ENCODE assay signal across 11 mouse cellular contexts in genomic region chr1:133084708-133085416, GRCm38 (mm10). TPM values are rescaled to one million over a fixed set of nuclear protein-coding genes. Genes with fewer than 3 reads are reported as not detected.
DNase-seq lines count a peak whose midpoint lies in the region; ATAC-seq and TF ChIP-seq lines count a peak whose summit lies in the region.
"Had no signal": no experiment of that assay in that cellular context is flagged by ENCODE, and none has a peak within 500 bp of the region (broad histone marks: within the 10 kb centered on the region; RNA-seq: fewer than 3 reads in every experiment).

No protein-coding gene starts in this region.

- H3K9ac ChIP-seq in heart, embryonic 12.5 days, result no peak overlapping the region
- no peak overlapping the region for H3K9ac ChIP-seq in heart, embryonic 14.5 days (ENCODE audit: low read length)
- H3K9ac ChIP-seq in liver, postnatal 0 days (replicated peaks), result peak overlapping the region; percentile 35
- H3K9ac ChIP-seq: lung, embryonic 15.5 days had no signal

- H3K4me1 ChIP-seq in heart, embryonic 12.5 days (replicated peaks), result peaks cover 35% of the 10 kb centered on the region
- H3K4me1 ChIP-seq in heart, embryonic 14.5 days (ENCODE audit: control insufficient read depth in 2 of 2, insufficient read depth in 2 of 2, low read length in 2 of 2), result peaks cover 19 to 34% of the 10 kb centered on the region in 2 experiments
- H3K4me1 ChIP-seq in liver, postnatal 0 days (ENCODE audit: insufficient read depth), result peaks cover 22% of the 10 kb centered on the region

- H3K36me3 ChIP-seq in heart, embryonic 12.5 days, result peaks cover 60% of the 10 kb centered on the region
- peaks cover 74% of the 10 kb centered on the region for H3K36me3 ChIP-seq in heart, embryonic 14.5 days (ENCODE audit: control insufficient read depth, insufficient read depth, low read length)
- H3K36me3 ChIP-seq in liver, postnatal 0 days (replicated peaks; ENCODE audit: insufficient read depth, low read length), result no peaks in the 10 kb centered on the region
- H3K36me3 ChIP-seq: lung, embryonic 15.5 days had no signal

- H3K4me3 ChIP-seq in heart, embryonic 12.5 days, result no peak overlapping the region
- H3K4me3 ChIP-seq in heart, embryonic 14.5 days (ENCODE audit: control insufficient read depth in 1 of 2, insufficient read depth in 1 of 2, low read depth in 1 of 2, low read length in 2 of 2), result no peak overlapping the region
- H3K4me3 ChIP-seq in liver, postnatal 0 days (ENCODE audit: low read depth, low read length), result no peak overlapping the region
- H3K4me3 ChIP-seq: lung, embryonic 15.5 days had no signal

- H3K27ac ChIP-seq in heart, embryonic 12.5 days (ENCODE audit: poor library complexity, severe bottlenecking), result peak overlapping the region; percentile 80; the same call in 1 of the 2 replicates
- peak overlapping the region in 1 of 2 experiments; percentile 76; a peak in 2 of 4 replicates for H3K27ac ChIP-seq in heart, embryonic 14.5 days (replicated peaks in 1 of 2; ENCODE audit: control insufficient read depth in 1 of 2, insufficient read depth in 1 of 2, low read depth in 2 of 2, low read length in 2 of 2)
- peak overlapping the region; percentile 87 for H3K27ac ChIP-seq in liver, postnatal 0 days (ENCODE audit: low read depth)

- no peak for TF ChIP-seq CTCF in liver, postnatal 0 days (IDR thresholded peaks at IDR 0.05; ENCODE audit: low read depth)

- TF ChIP-seq EP300 in liver, postnatal 0 days (IDR thresholded peaks at IDR 0.05; ENCODE audit: low read depth), result no peak

- no peak; the same call in 1 of the 2 replicates for ATAC-seq in heart, embryonic 12.5 days (ENCODE audit: insufficient number of reproducible peaks, low FRiP score)
- no peak for ATAC-seq in heart, embryonic 14.5 days (ENCODE audit: insufficient number of reproducible peaks, insufficient read depth, low FRiP score, low read depth)
- ATAC-seq in liver, postnatal 0 days, result 0 out of 2 replicates have a peak, but pooled peaks have one; percentile 4
- no peak for ATAC-seq in megakaryocyte, adult 5-6 weeks (ENCODE audit: poor library complexity, severe bottlenecking)

- no peak for DNase-seq in heart, postnatal 36 days
- DNase-seq in B cell, adult 2 months, result peak; percentile 58 to 64
- peak; percentile 50 for DNase-seq in liver, postnatal 0 days
- DNase-seq in left cerebral cortex, adult 11 months (ENCODE audit: low spot score), result no peak
- DNase-seq in left cerebral cortex, adult 8-10 months (ENCODE audit: low spot score in 2 of 2), result no peak
- DNase-seq: cerebellum, adult 18-20 months had no signal

- no peaks in the 10 kb centered on the region for H3K27me3 ChIP-seq in heart, embryonic 12.5 days (replicated peaks)
- no peaks in the 10 kb centered on the region for H3K27me3 ChIP-seq in heart, embryonic 14.5 days (ENCODE audit: control insufficient read depth, insufficient read depth, low read length)
- H3K27me3 ChIP-seq in liver, postnatal 0 days (ENCODE audit: insufficient read depth, low read length), result no peaks in the 10 kb centered on the region
- H3K27me3 ChIP-seq: lung, embryonic 15.5 days had no signal

- no peak overlapping the region; the same call in 1 of the 2 replicates for H3K4me2 ChIP-seq in heart, embryonic 12.5 days
- H3K4me2 ChIP-seq in heart, embryonic 14.5 days (ENCODE audit: low read length), result peak overlapping the region; percentile 51; the same call in 1 of the 2 replicates
- peak overlapping the region; percentile 57 for H3K4me2 ChIP-seq in liver, postnatal 0 days (ENCODE audit: low read depth, low read length)
- H3K4me2 ChIP-seq: lung, embryonic 15.5 days; midbrain, embryonic 11.5 days had no signal

- H3K9me3 ChIP-seq in heart, embryonic 12.5 days (replicated peaks), result no peaks in the 10 kb centered on the region
- H3K9me3 ChIP-seq in heart, embryonic 14.5 days (ENCODE audit: control insufficient read depth, low read length), result no peaks in the 10 kb centered on the region
- no peaks in the 10 kb centered on the region for H3K9me3 ChIP-seq in liver, postnatal 0 days (ENCODE audit: low read length)
- H3K9me3 ChIP-seq: lung, embryonic 15.5 days had no signal

- 74% methylated on average over 14 of the region's 14 CpGs for whole genome bisulfite sequencing in heart, embryonic 12.5 days
- WGBS in heart, embryonic 14.5 days, result 73% methylated on average over 14 of the region's 14 CpGs
- 60% methylated on average over 14 of the region's 14 CpGs for WGBS in liver, postnatal 0 days (ENCODE audit: insufficient replicate concordance)

- intact Hi-C loops in heart, postnatal 36 days (cut with DNase I), result no loop called here

RNA-seq across cellular contexts. Expression of gene Pik3c2b, which starts 39.4 kb away (rescaled TPM):
- polyA plus RNA-seq in heart, embryonic 12.5 days (2016; fragmentation: Nextera tagmentation; extraction: Ambion mirVana), result 11.5 and 11.7 TPM in 2 replicates
- 10 to 100 TPM; 17.9 to 20.4 TPM for total RNA-seq in heart, postnatal 36 days (2021)
- polyA plus RNA-seq in heart, embryonic 14.5 days (2014; fragmentation: Nextera tagmentation; extraction: Ambion mirVana), result 11.4 and 12.8 TPM in 2 replicates
- polyA plus RNA-seq in liver, postnatal 0 days (2015; fragmentation: Nextera tagmentation; extraction: Ambion mirVana), result 0.83 and 1.00 TPM in 2 replicates
- 0.67 and 1.1 TPM in 2 replicates for total RNA-seq in megakaryocyte, adult 5-6 weeks (2015)
- total RNA-seq in megakaryocyte, adult 5-6 weeks (2017), result 0.48 and 0.98 TPM in 2 replicates
- total RNA-seq in left cerebral cortex, adult 8-10 months (2022), result 10 to 100 TPM; 19.4 to 22.5 (median 21.3) TPM

RNA-seq across cellular contexts. Expression of gene Ppp1r15b, which starts 46.1 kb away (rescaled TPM):
- 42.3 and 46.2 TPM in 2 replicates for polyA plus RNA-seq in heart, embryonic 12.5 days (2016; fragmentation: Nextera tagmentation; extraction: Ambion mirVana)
- total RNA-seq in heart, postnatal 36 days (2021), result 10 to 100 TPM; 24.1 to 26.0 TPM
- 24.5 and 24.6 TPM in 2 replicates for polyA plus RNA-seq in heart, embryonic 14.5 days (2014; fragmentation: Nextera tagmentation; extraction: Ambion mirVana)
- polyA plus RNA-seq in liver, postnatal 0 days (2015; fragmentation: Nextera tagmentation; extraction: Ambion mirVana), result 24.3 and 27.0 TPM in 2 replicates
- 68.0 and 75.8 TPM in 2 replicates for total RNA-seq in megakaryocyte, adult 5-6 weeks (2015)
- 124 and 135 TPM in 2 replicates for total RNA-seq in megakaryocyte, adult 5-6 weeks (2017)
- 10 to 100 TPM; 41.0 to 43.6 (median 42.0) TPM for total RNA-seq in left cerebral cortex, adult 8-10 months (2022)

RNA-seq across cellular contexts. Expression of gene Mdm4, which starts 54.5 kb away (rescaled TPM):
- polyA plus RNA-seq in heart, embryonic 12.5 days (2016; fragmentation: Nextera tagmentation; extraction: Ambion mirVana), result 31.3 and 35.5 TPM in 2 replicates
- total RNA-seq in heart, postnatal 36 days (2021), result 10 to 100 TPM; 25.3 to 29.9 TPM
- 34.7 and 38.2 TPM in 2 replicates for polyA plus RNA-seq in heart, embryonic 14.5 days (2014; fragmentation: Nextera tagmentation; extraction: Ambion mirVana)
- 5.8 and 9.0 TPM in 2 replicates for polyA plus RNA-seq in liver, postnatal 0 days (2015; fragmentation: Nextera tagmentation; extraction: Ambion mirVana)
- 66.6 and 69.0 TPM in 2 replicates for total RNA-seq in megakaryocyte, adult 5-6 weeks (2015)
- 88.5 and 97.9 TPM in 2 replicates for total RNA-seq in megakaryocyte, adult 5-6 weeks (2017)
- total RNA-seq in left cerebral cortex, adult 8-10 months (2022), result 10 to 100 TPM; 78.7 to 86.6 (median 81.7) TPM

Comparison
In these comparisons a context has a peak if more than half of its experiments do, and no peak if none do; other contexts are left out.
1. DNase-seq: peak in B cell, adult 2 months (2 of 2) and liver, postnatal 0 days (single experiment); none in heart, postnatal 36 days (0 of 2), left cerebral cortex, adult 11 months (single experiment) and left cerebral cortex, adult 8-10 months (0 of 2).
2. RNA of gene Pik3c2b, which starts 39.4 kb away (total RNA-seq): 19.4 to 22.5 TPM in left cerebral cortex, adult 8-10 months and 17.9 to 20.4 TPM in heart, postnatal 36 days; 0.48 to 1.1 TPM in megakaryocyte, adult 5-6 weeks; every median in the first group is over 4 times any median in the second.